Mouse (Mus musculus) MN1 (cell line): Measurements from ENCODE around the gene D230025D16Rik.

Source experiments
- DNase-seq: peaks from one replicate; pipeline ENCODE4 v3.0.0-alpha.2; 2016; ENCODE audit warnings: low spot score

D230025D16Rik gene

GRCm38 (mm10) chr8:105237442-105238142 lies 12.6 kb downstream of the D230025D16Rik start:
- no peak for DNase-seq

DNA sequence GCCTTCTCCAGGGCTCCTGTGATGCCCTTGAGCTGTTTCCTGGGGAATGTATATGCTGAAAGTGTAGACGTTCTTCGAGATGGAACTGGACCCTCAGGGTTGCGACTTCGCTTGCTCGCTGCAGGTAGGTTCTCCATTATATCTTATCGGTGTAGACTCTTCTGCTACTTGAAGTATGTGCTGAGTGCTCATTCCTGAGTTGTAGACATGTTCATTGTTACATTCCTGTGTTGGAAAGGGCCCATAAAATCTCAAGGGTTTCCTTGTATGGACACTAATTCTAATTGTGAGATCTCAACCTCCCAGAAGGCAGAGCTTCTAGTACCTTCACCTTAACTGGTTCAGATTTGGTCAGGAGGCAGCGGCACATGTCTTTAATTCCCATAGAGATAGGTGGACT lies 16.1 kb downstream of the D230025D16Rik start:
- DNase-seq = no peak

DNA sequence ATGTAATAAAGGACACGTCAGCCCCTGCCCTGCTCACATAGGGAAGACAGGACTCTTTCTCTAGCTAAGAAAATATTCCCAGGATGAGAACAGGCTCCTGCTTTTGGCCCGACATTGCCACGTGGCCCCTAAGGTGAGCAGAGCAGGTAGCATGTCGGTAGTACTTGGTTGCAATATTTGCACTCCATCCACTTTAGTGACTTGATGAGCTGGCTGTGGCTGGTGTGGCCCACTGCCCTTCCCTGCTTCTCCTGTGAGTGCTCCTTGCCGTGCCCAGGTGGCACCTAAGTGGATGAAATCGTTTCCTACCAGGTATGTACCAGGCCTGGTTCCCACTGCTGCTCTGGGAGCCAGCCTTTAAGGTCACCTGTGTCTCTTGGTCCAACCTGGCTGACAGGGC lies 27.0 kb downstream of the D230025D16Rik start:
- no peak for DNase-seq

DNA sequence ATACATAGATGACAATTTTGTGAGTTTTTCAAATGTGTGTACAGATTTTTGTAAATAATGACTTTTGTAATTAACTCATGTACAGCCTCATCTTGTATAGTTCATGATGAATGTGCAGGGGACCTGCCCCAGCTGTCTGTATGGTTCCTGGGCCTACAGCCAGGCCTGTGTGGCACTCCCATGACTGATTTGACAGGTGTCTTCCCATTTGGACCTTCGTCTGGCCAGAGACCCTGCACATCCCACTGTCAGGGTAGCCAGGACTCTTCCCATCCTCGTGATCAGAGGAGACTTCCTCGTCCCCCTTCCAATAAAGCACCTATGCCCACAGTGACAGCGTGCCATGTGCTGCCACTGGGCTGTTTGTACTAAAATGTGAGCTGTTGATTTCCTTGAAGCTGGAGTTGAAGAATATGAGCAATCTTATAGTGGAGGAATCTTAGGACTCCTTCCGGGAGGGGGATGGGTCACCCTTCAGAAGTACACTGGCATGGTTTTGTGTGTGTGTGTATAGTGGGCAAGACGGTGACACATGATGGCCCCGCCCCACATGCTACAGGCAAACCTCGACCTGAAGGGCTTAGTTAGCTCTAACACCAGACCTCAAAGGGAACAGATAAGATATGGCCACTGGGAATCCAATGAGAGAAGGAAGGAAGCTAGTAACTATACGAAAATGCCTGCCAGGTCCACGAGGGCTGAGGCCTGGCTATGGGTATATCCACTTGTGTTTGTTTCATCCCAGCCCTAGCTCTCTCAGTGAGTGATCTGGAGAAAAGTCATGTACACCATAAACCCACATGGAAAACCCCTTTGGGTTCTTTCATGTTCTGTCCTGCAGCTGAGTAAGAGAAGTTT lies 28.0 kb downstream of the D230025D16Rik start:
- DNase-seq = no peak

- DNase-seq = no peak
These were observed 28.8 kb downstream of the D230025D16Rik start for GRCm38 (mm10) chr8:105253766-105254151.

GRCm38 (mm10) chr8:105254152-105254965 lies 29.4 kb downstream of the D230025D16Rik start:
- peak; percentile 95 for DNase-seq

DNA sequence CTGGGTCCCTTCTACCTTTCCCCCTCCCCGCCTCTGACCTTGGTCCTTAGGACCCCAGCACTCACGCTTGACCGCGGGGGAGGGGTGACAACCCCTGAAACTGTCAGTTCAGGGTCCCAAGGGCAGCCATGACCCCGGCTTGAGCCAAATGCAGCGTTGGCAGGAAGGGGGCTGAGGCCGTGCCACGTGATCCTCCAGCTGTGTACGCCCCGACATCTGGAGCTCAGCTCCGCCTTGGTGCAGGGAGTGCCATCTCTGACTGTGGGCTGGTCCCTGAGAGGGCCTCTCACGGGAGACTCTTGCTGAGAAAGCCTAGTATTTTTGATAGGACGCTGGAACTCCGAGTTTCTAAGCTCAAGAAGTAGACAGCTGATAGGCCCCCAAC lies 30.0 kb downstream of the D230025D16Rik start, which contains the start of gene B3gnt9:
TSS of gene B3gnt9 (minus strand) at position 188 of the 385 bp plus-strand sequence.
- DNase-seq = peak; percentile 81

GRCm38 (mm10) chr8:105257318-105258114 lies 32.6 kb downstream of the D230025D16Rik start:
- DNase-seq = no peak

GRCm38 (mm10) chr8:105258911-105259720 lies 34.2 kb downstream of the D230025D16Rik start:
- no peak for DNase-seq

DNA sequence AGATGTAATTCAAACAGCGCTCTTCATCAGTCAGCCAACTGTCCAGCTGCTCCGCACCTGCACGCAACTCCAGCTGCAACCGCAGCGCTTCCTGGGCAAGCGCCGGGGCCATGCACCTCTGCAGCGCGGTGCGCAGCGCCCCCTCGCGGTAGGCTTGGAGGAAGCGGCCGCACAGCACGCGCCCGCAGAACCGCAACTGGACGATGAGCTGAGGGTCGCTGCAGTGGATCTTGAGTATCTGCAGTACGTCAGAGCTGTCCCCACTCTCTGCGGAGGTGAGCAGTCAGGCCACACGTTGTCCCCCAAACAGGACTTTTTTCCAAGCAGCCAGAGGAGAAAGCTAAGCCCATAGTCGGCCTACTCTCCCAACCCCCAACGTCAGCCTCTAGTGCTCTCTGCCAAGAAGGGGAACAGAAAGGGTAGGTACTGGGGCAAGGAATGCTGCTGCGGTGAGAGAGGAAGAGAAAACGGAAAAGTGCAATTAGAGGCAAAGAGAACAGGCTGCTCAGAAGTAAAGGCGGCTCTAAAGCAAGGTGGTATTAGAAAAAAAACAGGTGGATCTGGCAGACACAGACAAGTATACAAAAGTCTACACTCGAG lies 34.9 kb downstream of the D230025D16Rik start:
- no peak for DNase-seq

DNA sequence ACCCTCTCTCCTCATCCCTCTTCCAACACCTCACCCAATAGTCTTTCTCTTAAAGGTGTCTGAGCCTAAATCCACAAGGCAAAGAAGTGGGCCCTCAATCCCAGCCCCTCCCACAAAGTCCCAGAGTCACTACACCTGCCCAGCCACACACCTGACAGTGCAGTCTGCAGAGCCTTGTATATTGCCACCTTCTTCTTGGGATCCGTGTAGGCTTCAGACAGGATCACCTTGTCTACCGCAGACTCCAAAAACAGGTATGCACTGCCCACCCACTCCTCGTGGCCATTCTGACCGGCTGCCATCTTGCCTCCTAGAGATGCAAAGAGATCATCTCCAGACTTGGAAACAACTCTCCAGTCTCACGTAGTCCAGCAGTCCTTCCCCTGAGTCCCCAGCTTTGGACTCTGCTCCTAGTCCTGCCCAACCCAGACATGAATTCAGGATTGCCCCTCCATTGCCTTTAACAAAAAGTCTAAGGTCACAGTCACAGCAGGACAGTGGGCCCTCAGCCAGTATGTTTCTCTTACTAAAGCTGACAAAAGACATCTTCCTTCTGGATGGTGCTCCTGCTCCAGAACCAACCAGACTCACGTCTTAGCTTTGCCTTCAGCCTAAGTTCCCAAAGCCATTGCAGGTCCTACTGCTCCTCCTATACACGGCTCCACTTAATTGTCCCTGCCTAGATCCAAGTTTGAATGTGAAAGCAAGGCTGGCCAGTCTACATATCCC lies 35.6 kb downstream of the D230025D16Rik start:
- DNase-seq = no peak

GRCm38 (mm10) chr8:105261326-105261980 lies 36.5 kb downstream of the D230025D16Rik start:
- no peak for DNase-seq

DNA sequence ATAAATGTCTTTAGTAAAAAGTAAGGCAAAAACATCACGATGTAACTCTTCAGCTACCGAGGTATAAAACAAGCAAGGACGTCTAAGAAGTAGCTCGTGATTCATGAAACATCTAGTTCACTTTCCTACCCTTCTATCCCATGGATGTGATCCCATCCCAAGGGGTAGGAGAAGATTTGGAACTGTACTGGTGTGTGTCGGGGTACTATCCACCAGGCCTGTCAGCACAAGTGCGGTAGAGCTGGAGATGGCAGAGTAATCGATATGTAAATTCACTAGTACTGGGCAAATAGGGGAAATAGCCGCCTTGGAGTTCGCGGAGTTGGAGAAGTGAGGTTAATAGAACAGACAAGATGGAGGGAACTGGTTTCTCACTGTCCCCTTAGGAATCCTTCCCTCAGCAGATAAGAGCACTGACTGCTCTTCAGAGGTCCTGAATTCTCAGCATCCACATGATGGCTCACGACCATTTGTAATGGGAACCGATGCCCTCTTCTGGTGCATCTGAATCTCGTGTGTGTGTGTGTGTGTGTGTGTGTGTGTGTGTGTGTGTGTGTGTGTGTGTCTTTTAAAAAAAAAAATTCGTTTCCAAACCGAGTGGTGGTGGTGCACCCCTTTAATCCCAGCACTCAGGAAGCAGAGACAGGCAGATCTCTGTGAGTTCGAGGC lies 38.4 kb downstream of the D230025D16Rik start:
- no peak for DNase-seq

GRCm38 (mm10) chr8:105264024-105264982 lies 39.4 kb downstream of the D230025D16Rik start, which contains the start of the genes Tradd and Fbxl8:
Gene Tradd, minus strand, starts transcription at chr8:105264609.
Gene Fbxl8, plus strand, starts transcription at chr8:105264648.
- DNase-seq = peak; percentile 72

DNA sequence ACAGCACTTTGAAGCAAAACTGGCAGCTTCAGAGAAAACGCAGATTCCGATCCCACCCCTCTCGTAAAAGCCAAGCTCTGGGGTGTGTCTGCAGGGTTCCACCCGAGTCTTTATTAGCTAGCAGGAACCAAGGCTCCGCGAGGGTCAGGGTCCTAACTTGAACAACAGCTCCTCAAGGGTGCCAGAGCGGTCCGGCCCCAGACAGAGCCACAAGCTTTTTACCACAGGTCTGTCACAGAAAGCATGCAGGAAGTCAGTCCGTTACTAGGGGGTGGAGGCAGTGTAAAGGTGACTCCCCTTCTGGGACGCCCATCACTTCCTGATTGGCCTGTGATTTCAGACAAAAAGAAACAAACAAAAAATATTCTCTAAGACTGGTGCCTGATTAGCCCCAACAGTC lies 40.2 kb downstream of the D230025D16Rik start:
- peak; percentile 50 for DNase-seq

DNA sequence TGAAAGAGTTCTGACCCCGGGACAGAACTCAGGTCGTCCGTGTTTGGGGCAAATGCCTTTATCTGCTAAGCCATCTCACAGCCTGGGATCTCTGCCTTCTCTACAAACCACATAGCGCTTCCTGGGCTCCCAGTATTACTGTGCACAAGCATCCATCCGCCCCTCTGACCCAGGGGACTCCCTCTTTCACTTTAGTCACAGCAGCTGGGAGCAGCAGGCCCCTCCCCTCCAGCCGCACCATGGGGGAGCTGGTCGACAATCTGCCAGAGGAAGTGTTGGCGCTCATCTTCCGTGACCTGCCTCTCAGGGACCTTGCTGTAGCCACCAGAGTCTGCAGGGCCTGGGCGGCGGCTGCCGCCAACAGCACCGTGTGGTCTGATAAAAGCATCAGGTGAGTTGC lies 41.8 kb downstream of the D230025D16Rik start:
- no peak for DNase-seq
